Mouse (Mus musculus): ENCODE data around the gene Bcl6.

GRCm38 (mm10) chr16:23986871-23987270, 1.8 kb downstream of the Bcl6 start:
- no peak for TF ChIP-seq CTCF (conservative IDR thresholded peaks at IDR 0.05 in 1 of 2, IDR thresholded peaks at IDR 0.05 in 1 of 2; ENCODE audit: low read depth in 2 of 2, low read length in 2 of 2)
- no peak for TF ChIP-seq ZMIZ1 (IDR thresholded peaks at IDR 0.05; ENCODE audit: low read depth, low read length)
- no peak for TF ChIP-seq RAD21 (IDR thresholded peaks at IDR 0.05; ENCODE audit: low read depth, low read length)
- TF ChIP-seq HCFC1 (IDR thresholded peaks at IDR 0.05; ENCODE audit: low read depth, low read length): no peak
- TF ChIP-seq MEF2A (IDR thresholded peaks at IDR 0.05; ENCODE audit: borderline replicate concordance, low read depth, low read length): no peak
- no peak for TF ChIP-seq RCOR1 (conservative IDR thresholded peaks at IDR 0.05; ENCODE audit: low read depth, low read length)
- no peak for TF ChIP-seq POLR2A (IDR thresholded peaks at IDR 0.05; ENCODE audit: low read depth, low read length)
- TF ChIP-seq POLR2AphosphoS2 (IDR thresholded peaks at IDR 0.05; ENCODE audit: low read depth, low read length): no peak
- no peak for TF ChIP-seq SMC3 (IDR thresholded peaks at IDR 0.05; ENCODE audit: low read depth, low read length)
- no peak for TF ChIP-seq JUND (conservative IDR thresholded peaks at IDR 0.05; ENCODE audit: low read depth, low read length)
- no peak for TF ChIP-seq CHD1 (IDR thresholded peaks at IDR 0.05; ENCODE audit: low read depth, low read length)
- TF ChIP-seq NRF1 (IDR thresholded peaks at IDR 0.05; ENCODE audit: low read depth, low read length): no peak
- no peak for TF ChIP-seq ZC3H11A (IDR thresholded peaks at IDR 0.05; ENCODE audit: low read depth, low read length)
- no peak for TF ChIP-seq MAFK (IDR thresholded peaks at IDR 0.05; ENCODE audit: insufficient replicate concordance, low read length)
